ENCODE assay signal across 19 mouse cellular contexts in the genomic region with DNA sequence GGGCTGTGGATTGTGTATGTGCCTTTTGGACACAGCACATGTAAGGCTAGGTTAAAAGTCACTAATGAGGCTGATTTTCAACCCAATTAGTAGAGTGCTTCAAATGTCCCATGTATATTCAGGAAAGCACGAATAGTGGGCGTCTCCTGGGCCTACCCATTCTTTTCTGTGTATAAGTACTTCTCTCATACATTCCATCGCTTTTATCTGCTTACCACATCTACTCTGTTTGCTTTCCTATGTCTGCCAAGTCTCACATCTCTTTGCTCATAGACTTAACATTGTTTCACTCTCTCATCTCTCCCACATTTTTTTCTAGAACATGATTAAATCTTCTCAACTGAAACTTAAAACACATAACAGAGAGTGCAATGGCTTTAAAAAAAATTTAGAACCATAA. TPM values are rescaled to one million over a fixed set of nuclear protein-coding genes. Genes with fewer than 3 reads are reported as not detected.
A peak's percentile ranks its signal among the peaks of the same experiment; 100 is the strongest.
DNase-seq lines count a peak whose midpoint lies in the region; ATAC-seq and TF ChIP-seq lines count a peak whose summit lies in the region.
"Had no signal": no experiment of that assay in that cellular context is flagged by ENCODE, and none has a peak within 500 bp of the region (broad histone marks: within the 10 kb centered on the region; RNA-seq: fewer than 3 reads in every experiment).

No protein-coding gene starts in this region.

- whole genome bisulfite sequencing in lung, embryonic 16.5 days = 60% methylated on average over 3 of the region's 3 CpGs
- WGBS in lung, postnatal 0 days = 49% methylated on average over 3 of the region's 3 CpGs
- 58% methylated on average over 3 of the region's 3 CpGs for WGBS in lung, adult 2 months

- H3K9ac ChIP-seq in lung, embryonic 16.5 days (ENCODE audit: low read length) = no peak overlapping the region
- no peak overlapping the region for H3K9ac ChIP-seq in lung, postnatal 0 days (replicated peaks; ENCODE audit: low read depth)

- H3K4me1 ChIP-seq in lung, embryonic 16.5 days (replicated peaks; ENCODE audit: control insufficient read depth, insufficient read depth, low read length) = no peaks in the 10 kb centered on the region; the same call in 1 of the 2 replicates
- 0 out of 2 replicates have a peak, but pooled peaks cover 5% of the 10 kb centered on the region for H3K4me1 ChIP-seq in lung, postnatal 0 days (ENCODE audit: insufficient read depth, low read depth, low read length)
- H3K4me1 ChIP-seq in lung, adult 2 months (ENCODE audit: control insufficient read depth, insufficient read depth, low read length) = peaks cover 3% of the 10 kb centered on the region; the same call in 1 of the 2 replicates

- no peak overlapping the region for H3K4me3 ChIP-seq in lung, embryonic 16.5 days (ENCODE audit: low read length)
- H3K4me3 ChIP-seq in lung, postnatal 0 days (ENCODE audit: low read depth, low read length) = no peak overlapping the region
- H3K4me3 ChIP-seq in lung, adult 2 months (replicated peaks; ENCODE audit: extremely low read depth, low read depth, low read length) = no peak overlapping the region

- no peaks in the 10 kb centered on the region for H3K9me3 ChIP-seq in lung, embryonic 16.5 days (ENCODE audit: control insufficient read depth, low read length)
- H3K9me3 ChIP-seq in lung, postnatal 0 days (ENCODE audit: low read length) = no peaks in the 10 kb centered on the region

- peak; percentile 57 for ATAC-seq in lung, embryonic 16.5 days (ENCODE audit: low read depth)
- ATAC-seq in lung, postnatal 0 days = peak; percentile 72
- ATAC-seq: activated CD4-positive, CD25-positive, alpha-beta regulatory T cell, adult 4 months; CD4-positive, CD25-positive, alpha-beta regulatory T cell, adult 4 months; Patski had no signal

- no peak overlapping the region for H3K4me2 ChIP-seq in lung, embryonic 16.5 days (ENCODE audit: low read depth, low read length)
- no peak overlapping the region for H3K4me2 ChIP-seq in lung, postnatal 0 days (replicated peaks; ENCODE audit: low read depth, low read length)

- no peaks in the 10 kb centered on the region for H3K27me3 ChIP-seq in lung, embryonic 16.5 days (ENCODE audit: control insufficient read depth, insufficient read depth, low read depth, low read length)
- H3K27me3 ChIP-seq in lung, postnatal 0 days (replicated peaks; ENCODE audit: insufficient read depth, low read length) = no peaks in the 10 kb centered on the region
- H3K27me3 ChIP-seq: CH12.LX had no signal

- TF ChIP-seq POLR2A in lung, adult 2 months (IDR thresholded peaks at IDR 0.05; ENCODE audit: borderline replicate concordance, extremely low read depth, low read depth, low read length) = no peak

- peak; percentile 61 for TF ChIP-seq EP300 in lung, postnatal 0 days (IDR thresholded peaks at IDR 0.05)

- no peak for DNase-seq in lung, postnatal 25 days (ENCODE audit: low spot score)
- DNase-seq in lung, postnatal 0 days (ENCODE audit: low spot score) = peak; percentile 49
- DNase-seq in lung, adult 2 months = no peak
- DNase-seq: adrenal gland, adult 2 months; adrenal gland, adult 8-10 months; adrenal gland, postnatal 10 days; adrenal gland, postnatal 14 days; adrenal gland, postnatal 25 days; adrenal gland, postnatal 36 days; B cell, adult 2 months; cerebellum, adult 11 months; cerebellum, adult 11-12 months; cerebellum, adult 18-20 months had no signal

- H3K36me3 ChIP-seq in lung, embryonic 16.5 days (ENCODE audit: control insufficient read depth, insufficient read depth, low read length) = no peaks in the 10 kb centered on the region
- no peaks in the 10 kb centered on the region for H3K36me3 ChIP-seq in lung, postnatal 0 days (ENCODE audit: insufficient read depth, low read length)
- H3K36me3 ChIP-seq: G1E had no signal

- no peak overlapping the region for H3K27ac ChIP-seq in lung, embryonic 16.5 days (ENCODE audit: low read length)
- 0 out of 2 replicates have a peak overlapping the region, but pooled peaks have one; percentile 43 for H3K27ac ChIP-seq in lung, postnatal 0 days (ENCODE audit: low read length)

- TF ChIP-seq CTCF in lung, postnatal 0 days (IDR thresholded peaks at IDR 0.05) = no peak
- no peak for TF ChIP-seq CTCF in lung, adult 2 months (IDR thresholded peaks at IDR 0.05; ENCODE audit: insufficient read depth, low read length)

RNA-seq across cellular contexts. Expression of a gene that starts 5.4 kb away (rescaled TPM):
- polyA plus RNA-seq in lung, embryonic 16.5 days (2015; fragmentation: Nextera tagmentation; extraction: Ambion mirVana) = 10.0 and 16.0 TPM in 2 replicates
- polyA plus RNA-seq in lung, postnatal 0 days (2015; fragmentation: Nextera tagmentation; extraction: Ambion mirVana) = 12.2 and 14.2 TPM in 2 replicates
- 37.2 and 44.1 TPM in 2 replicates for polyA plus RNA-seq in lung, adult 2 months (2012; rRNA removed)
- polyA plus RNA-seq: CD4-positive, CD25-positive, alpha-beta regulatory T cell, adult 4 months; G1E had no signal
